26 mouse cellular contexts compared by ENCODE assay signal in genomic region chr13:55867540-55868103, GRCm38 (mm10). TPM values are rescaled to one million over a fixed set of nuclear protein-coding genes. Genes with fewer than 3 reads are reported as not detected.
"Had no signal": no experiment of that assay in that cellular context is flagged by ENCODE, and none has a peak within 500 bp of the region (broad histone marks: within the 10 kb centered on the region; RNA-seq: fewer than 3 reads in every experiment).

No protein-coding gene starts in this region.

- H3K36me3 ChIP-seq: liver, embryonic 13.5 days; midbrain, embryonic 10.5 days; midbrain, embryonic 13.5 days; neural tube, embryonic 13.5 days had no signal

- H3K4me3 ChIP-seq: left cerebral cortex, adult 2 months; liver, embryonic 13.5 days; megakaryocyte, embryonic 14.5 days; midbrain, embryonic 10.5 days; midbrain, embryonic 13.5 days; myocyte; neural tube, embryonic 13.5 days had no signal

- H3K27ac ChIP-seq: left cerebral cortex, adult 2 months; liver, embryonic 13.5 days; midbrain, embryonic 10.5 days; midbrain, embryonic 13.5 days; neural tube, embryonic 13.5 days had no signal

- H3K4me2 ChIP-seq: liver, embryonic 13.5 days; midbrain, embryonic 13.5 days; neural tube, embryonic 13.5 days had no signal

- H3K9ac ChIP-seq: liver, embryonic 13.5 days; midbrain, embryonic 13.5 days; neural tube, embryonic 13.5 days had no signal

- DNase-seq: kidney, adult 18-20 months; kidney, adult 9 months; kidney, postnatal 10 days; kidney, postnatal 36 days; layer of hippocampus, postnatal 36 days; liver, embryonic 13.5 days; lung, adult 2 months; lung, postnatal 10 days; lung, postnatal 36 days; retina, postnatal 1 day; right cerebral cortex, postnatal 4 days; thymus, postnatal 25 days had no signal

- H3K9me3 ChIP-seq: midbrain, embryonic 13.5 days had no signal

- ATAC-seq: midbrain, embryonic 13.5 days; midbrain, embryonic 16.5 days had no signal

- H3K27me3 ChIP-seq: liver, embryonic 13.5 days had no signal

- H3K4me1 ChIP-seq: liver, embryonic 13.5 days; megakaryocyte, embryonic 14.5 days; midbrain, embryonic 13.5 days; neural tube, embryonic 13.5 days had no signal

RNA-seq across cellular contexts. Expression of gene Pitx1, which starts 31.6 kb away (rescaled TPM):
- total RNA-seq: layer of hippocampus, adult 8-10 months; layer of hippocampus, postnatal 10 days; layer of hippocampus, postnatal 36 days; left cerebral cortex, adult 2 months; left cerebral cortex, postnatal 10 days; left cerebral cortex, postnatal 36 days; liver, adult 2 months; monocyte, adult 5-6 weeks; neutrophil, adult 5-6 weeks had no signal
- polyA plus RNA-seq: liver, adult 2 months; myocyte; neural tube, embryonic 13.5 days had no signal
